Mouse (Mus musculus) midbrain, postnatal 0 days (tissue): ENCODE measurements around the gene Sez6l2. TPM values are rescaled to one million over a fixed set of nuclear protein-coding genes. Genes with fewer than 3 reads are reported as not detected.
"Not testable (repeated sequence)": the region's sequence is repeated elsewhere in the genome, so short reads cannot be mapped to it uniquely, and the experiment has no call there.

Experiments
- ATAC-seq: fragments of 200-750 bp; cut with Nextera tagmentation; 2 replicates; pipeline ENCODE4 v1.8.0; 2017; ENCODE audit warnings: moderate number of reproducible peaks, mild to moderate bottlenecking, moderate TSS enrichment, moderate library complexity; ENCODE audit not compliant: low FRiP score
- DNase-seq: peaks from one replicate; pipeline ENCODE4 v3.0.0-alpha.2; 2015; ENCODE audit warnings: low spot score
- H3K27ac ChIP-seq: fragments of 300-500 bp; sonication (generic); 2 replicates; pipeline ENCODE4 v1.5.1; 2014; ENCODE audit warnings: low read depth, mild to moderate bottlenecking, low read length, mixed read lengths
- H3K27me3 ChIP-seq: fragments of 300-500 bp; sonication (generic); 2 replicates; pipeline ENCODE4 v1.6.1; 2014; ENCODE audit warnings: low read length, control low read depth, mixed read lengths; ENCODE audit not compliant: insufficient read depth
- H3K36me3 ChIP-seq: fragments of 300-500 bp; sonication (generic); 2 replicates; pipeline ENCODE4 v1.6.1; 2014; ENCODE audit warnings: low read length, control low read depth, mixed read lengths; ENCODE audit not compliant: insufficient read depth
- H3K4me1 ChIP-seq: fragments of 300-500 bp; sonication (generic); 2 replicates; pipeline ENCODE4 v1.6.1; 2014; ENCODE audit warnings: mild to moderate bottlenecking, control low read depth, antibody characterized with exemption, low read length, mixed read lengths; ENCODE audit not compliant: insufficient read depth
- H3K4me2 ChIP-seq: fragments of 300-500 bp; sonication (generic); 2 replicates; pipeline ENCODE4 v1.6.1; 2014; ENCODE audit warnings: low read depth, mild to moderate bottlenecking, low read length, mixed read lengths; ENCODE audit not compliant: poor library complexity, severe bottlenecking
- H3K4me3 ChIP-seq: fragments of 300-500 bp; sonication (generic); 2 replicates; pipeline ENCODE4 v1.5.1; 2014; ENCODE audit warnings: low read depth, mild to moderate bottlenecking, low read length, moderate library complexity
- H3K9ac ChIP-seq: fragments of 300-500 bp; sonication (generic); replicated peaks from 2 replicates; pipeline ENCODE4 v1.6.1; 2014; ENCODE audit warnings: mild to moderate bottlenecking, low read length, moderate library complexity, mixed read lengths; ENCODE audit not compliant: poor library complexity, severe bottlenecking
- H3K9me3 ChIP-seq: fragments of 300-500 bp; sonication (generic); 2 replicates; pipeline ENCODE4 v1.6.1; 2016; ENCODE audit warnings: low read length, control low read depth
- CTCF ChIP-seq: IDR thresholded peaks from 2 replicates; pipeline ENCODE4 v1.5.1; 2016; ENCODE audit warnings: antibody characterized with exemption, mild to moderate bottlenecking
- WGBS: fragments of 180-500 bp; shearing (Covaris S2); extraction: QIAGEN DNeasy Blood & Tissue Kit; methylation state at CpG from one replicate; pipeline ENCODE4 v1.1.7; 2014; 5-methylcytosine and 5-hydroxymethylcytosine counted together
- polyA plus RNA-seq: library from polyadenylated mRNA; unstranded; fragments of >200 nt; fragmentation: Nextera tagmentation; extraction: Ambion mirVana; gene quantifications from 2 replicates; pipeline ENCODE4 v1.2.1, GENCODE M21; 2015
- total RNA-seq: library from RNA; depleted of rRNA; stranded (reverse); fragments of >200 nt; gene quantifications from 2 replicates; pipeline ENCODE4 v1.2.3, GENCODE M21; 2014; rRNA removed

The Sez6l2 gene
- total RNA-seq, result 235 and 283 TPM in 2 replicates
- 66.2 and 72.8 TPM in 2 replicates for polyA plus RNA-seq

DNA sequence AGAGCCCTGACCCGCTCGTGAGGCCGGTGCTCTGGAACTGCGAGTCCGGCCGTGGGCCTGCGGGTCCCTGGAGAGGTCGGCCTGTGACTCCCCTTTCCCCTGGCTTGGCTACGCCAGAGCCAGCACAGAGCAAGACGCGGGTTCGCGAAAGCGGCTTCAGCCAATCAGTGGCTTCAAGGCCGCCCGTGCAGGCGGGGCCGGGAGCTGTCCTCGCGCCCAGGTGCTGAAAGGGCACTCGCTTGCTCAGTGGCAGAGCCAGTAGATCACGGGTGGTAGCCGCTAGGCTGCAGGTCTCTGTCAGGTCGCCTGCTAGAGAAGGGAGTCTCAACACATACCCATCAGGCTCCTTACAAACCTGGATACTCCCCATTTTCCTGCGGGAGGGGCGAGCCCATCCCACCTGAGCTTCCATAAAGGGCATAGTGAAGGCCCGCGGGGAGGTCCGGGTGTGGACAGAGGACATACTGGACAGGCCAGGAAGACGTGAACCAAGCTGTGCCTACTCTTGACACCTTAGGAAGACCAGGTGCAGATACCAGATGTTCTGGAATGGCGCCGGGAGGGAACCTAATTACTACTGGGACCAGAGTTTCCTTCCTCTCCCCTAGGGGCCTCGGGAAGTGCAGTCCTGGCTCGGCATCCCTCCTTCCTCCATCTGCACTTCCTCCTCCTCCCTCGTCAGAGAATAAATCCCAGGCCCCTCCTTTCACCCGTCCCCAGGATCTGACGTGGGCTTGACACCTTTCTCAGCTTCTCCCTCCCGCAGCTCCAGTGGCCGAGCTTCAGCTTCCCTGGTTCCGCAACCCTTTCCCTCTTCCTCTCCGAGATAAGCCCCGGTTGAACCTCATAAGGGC lies at the start of gene Sez6l2:
Sez6l2 (plus strand) TSS at position 771 of the 854 bp plus-strand sequence.
- Histone ChIP-seq H3K27ac (peak within 1 kb of the TSS; percentile 95), H3K9ac (peak within 1 kb of the TSS; percentile 86), H3K27me3 (no peaks in the 10 kb centered on the region), H3K36me3 (peaks cover 19% of the 10 kb centered on the region), H3K4me2 (peak within 1 kb of the TSS; percentile 95), H3K4me1 (peaks cover 19% of the 10 kb centered on the region), H3K9me3 (no peaks in the 10 kb centered on the region), H3K4me3 (peak within 1 kb of the TSS; percentile 63)
- TF ChIP-seq CTCF, result no peak
- peak; percentile 91 for ATAC-seq
- DNase-seq, result peak; percentile 91
- under 1% methylated on average over 40 of the region's 42 CpGs for WGBS

DNA sequence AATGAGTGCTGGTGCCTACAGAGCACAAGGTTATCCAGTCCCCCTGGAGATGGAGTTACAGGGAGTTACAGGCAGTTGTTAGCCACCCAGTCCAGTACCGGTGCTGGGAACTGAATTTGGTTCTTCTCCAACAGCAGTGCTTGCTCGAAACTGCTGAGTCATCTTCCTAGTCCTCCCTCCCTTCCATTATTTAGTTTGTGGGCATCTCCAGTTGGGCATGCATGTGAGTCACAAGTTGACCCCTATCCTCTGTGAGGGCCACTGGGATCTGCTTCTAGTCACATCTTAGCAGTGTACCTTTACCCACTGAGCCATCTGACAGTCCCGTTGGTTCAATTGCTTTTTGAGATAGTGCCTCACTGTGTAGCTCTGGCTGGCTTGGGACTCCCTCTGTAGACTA lies 44.8 kb upstream of the Sez6l2 start:
- ATAC-seq, result no peak
- H3K4me3 ChIP-seq, result no peak overlapping the region
- no peak for TF ChIP-seq CTCF
- no peaks in the 10 kb centered on the region for H3K4me1 ChIP-seq
- H3K36me3 ChIP-seq, result no peaks in the 10 kb centered on the region
- no peak overlapping the region for H3K4me2 ChIP-seq
- DNase-seq, result no peak
- H3K27ac ChIP-seq, result no peak overlapping the region
- H3K9ac ChIP-seq, result no peak overlapping the region
- no peaks in the 10 kb centered on the region for H3K9me3 ChIP-seq
- no peaks in the 10 kb centered on the region for H3K27me3 ChIP-seq
- 82% methylated on average over 3 of the region's 3 CpGs for WGBS

DNA sequence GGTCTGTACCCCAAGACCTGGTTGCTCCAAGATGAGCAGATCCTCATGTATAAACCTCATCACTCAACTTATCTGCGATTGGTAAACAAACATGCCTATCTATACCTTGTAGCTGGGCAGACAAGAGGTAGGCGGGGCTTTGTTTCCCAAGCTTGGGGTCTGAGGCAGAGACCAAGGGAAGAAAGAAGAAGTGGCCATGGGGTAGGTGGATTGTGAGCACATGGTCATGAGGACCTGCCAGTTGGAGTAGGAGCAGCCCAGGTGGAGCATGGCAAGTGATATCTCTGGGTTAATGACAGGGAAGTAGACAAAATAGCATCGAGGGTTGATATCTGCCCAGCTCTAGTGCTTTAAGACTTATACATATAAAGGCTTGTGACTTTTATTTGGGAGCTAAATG lies 35.5 kb upstream of the Sez6l2 start:
- ATAC-seq (no peak), DNase-seq (no peak)
- WGBS, result 92% methylated on average over 3 of the region's 3 CpGs
- H3K27me3 ChIP-seq, result no peaks in the 10 kb centered on the region
- no peaks in the 10 kb centered on the region for H3K4me1 ChIP-seq
- no peak overlapping the region for H3K4me3 ChIP-seq
- no peaks in the 10 kb centered on the region for H3K36me3 ChIP-seq
- no peak overlapping the region for H3K27ac ChIP-seq
- no peak overlapping the region for H3K4me2 ChIP-seq
- TF ChIP-seq CTCF, result no peak
- no peaks in the 10 kb centered on the region for H3K9me3 ChIP-seq
- H3K9ac ChIP-seq, result no peak overlapping the region

GRCm38 (mm10) chr7:126918356-126918755 lies 32.0 kb upstream of the Sez6l2 start:
- not testable (repeated sequence) for H3K4me1 ChIP-seq, DNase-seq, H3K9me3 ChIP-seq, ATAC-seq, H3K9ac ChIP-seq, H3K4me3 ChIP-seq, H3K4me2 ChIP-seq, H3K27ac ChIP-seq, H3K36me3 ChIP-seq, H3K27me3 ChIP-seq
- 50% methylated on average over 4 of the region's 4 CpGs for WGBS

DNA sequence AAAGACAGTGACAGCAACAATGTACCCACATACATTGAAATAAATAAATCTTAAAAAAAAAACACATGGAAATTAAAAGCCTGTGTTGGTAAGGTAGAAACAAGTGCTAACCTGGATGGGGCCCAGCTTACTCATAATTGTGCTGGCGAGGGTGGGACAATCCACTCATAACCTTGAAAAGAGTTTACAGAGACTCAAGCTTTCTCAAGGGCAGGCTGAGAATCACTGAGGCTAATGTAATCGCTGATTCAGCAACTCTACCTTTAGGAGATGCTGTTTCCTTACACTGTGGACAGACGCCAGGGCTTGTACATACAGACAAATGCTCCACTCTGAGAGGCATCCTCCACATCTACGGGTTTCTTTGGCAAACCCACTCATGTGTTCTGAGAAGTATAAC lies 30.4 kb upstream of the Sez6l2 start:
- 83% methylated on average over 4 of the region's 4 CpGs for WGBS
- no peak for ATAC-seq
- no peak for TF ChIP-seq CTCF

DNA sequence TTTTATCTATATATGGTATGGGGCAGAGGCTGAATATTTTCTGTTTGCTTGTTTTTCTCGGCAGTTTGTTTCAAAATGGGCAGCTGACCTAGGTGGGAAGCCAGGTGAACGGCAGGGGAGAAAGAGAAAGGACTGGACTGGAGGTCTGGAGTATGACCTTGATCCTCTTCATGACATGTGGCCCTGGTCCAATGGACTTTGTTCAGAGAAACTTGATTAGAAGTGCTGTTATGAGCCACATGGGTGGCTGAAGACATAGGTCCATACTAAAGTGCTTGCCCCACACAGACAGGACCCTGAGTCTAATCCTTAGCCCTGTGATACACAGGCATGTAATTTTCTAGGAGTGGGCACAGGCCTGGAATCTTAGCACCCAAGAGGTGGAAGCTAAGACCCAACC lies 28.8 kb upstream of the Sez6l2 start:
- no peak for TF ChIP-seq CTCF
- Histone ChIP-seq H3K9ac (no peak overlapping the region), H3K27ac (no peak overlapping the region), H3K4me1 (no peaks in the 10 kb centered on the region; the same call in 1 of the 2 replicates), H3K9me3 (no peaks in the 10 kb centered on the region), H3K4me2 (no peak overlapping the region), H3K36me3 (no peaks in the 10 kb centered on the region), H3K4me3 (no peak overlapping the region), H3K27me3 (no peaks in the 10 kb centered on the region)
- ATAC-seq (no peak), DNase-seq (no peak)
- 80% methylated on average over 2 of the region's 2 CpGs for WGBS

More for the DNA sequence above, 30.4 kb upstream of the Sez6l2 start:
- Histone ChIP-seq H3K9me3 (no peaks in the 10 kb centered on the region), H3K36me3 (no peaks in the 10 kb centered on the region), H3K27ac (no peak overlapping the region), H3K27me3 (no peaks in the 10 kb centered on the region), H3K4me2 (no peak overlapping the region), H3K4me3 (no peak overlapping the region), H3K9ac (no peak overlapping the region), H3K4me1 (no peaks in the 10 kb centered on the region; the same call in 1 of the 2 replicates)
- no peak for DNase-seq
